Mouse (Mus musculus): ENCODE measurements around the gene Tyrobp.

Tyrobp gene

DNA sequence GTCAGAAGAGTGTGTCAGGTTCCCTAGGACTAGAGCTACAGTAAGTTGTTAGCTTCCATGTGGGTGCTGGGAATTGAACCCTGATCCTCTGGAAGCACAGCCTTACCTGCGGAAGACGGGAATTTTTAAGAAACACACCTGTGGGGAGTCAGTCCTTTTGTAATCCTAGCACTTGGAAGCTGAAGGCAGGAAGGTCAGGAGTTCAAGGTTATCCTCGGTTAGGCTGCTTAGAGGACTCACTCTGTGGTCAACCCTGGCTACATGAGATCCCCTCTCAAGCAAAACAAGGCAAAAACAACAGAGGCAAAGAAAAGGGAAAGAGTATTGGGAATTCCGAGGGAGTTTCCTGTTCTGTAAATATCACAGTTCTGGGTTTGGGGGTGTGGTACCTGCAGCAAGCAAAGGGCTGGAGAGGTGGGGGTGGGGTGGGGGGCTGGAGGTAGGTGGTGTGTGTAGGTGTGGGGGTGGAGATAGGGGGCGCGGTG lies 51.3 kb downstream of the Tyrobp start:
- no peak for DNase-seq (ENCODE audit: low spot score)
